Mouse (Mus musculus) ovary, postnatal 10 days (tissue): ENCODE results near the gene Tango6.

Source experiments
- DNase-seq: peaks from one replicate; pipeline ENCODE4 v3.0.0; 2022; ENCODE audit warnings: low spot score

Gene Tango6

GRCm38 (mm10) chr8:106682971-106683668 is at the start of gene Tango6:
Gene Tango6, plus strand, starts transcription at chr8:106683068.
- peak; percentile 88 for DNase-seq

GRCm38 (mm10) chr8:106633361-106634158 is 49.3 kb upstream of the Tango6 start:
- no peak for DNase-seq

- no peak for DNase-seq
Measured at GRCm38 (mm10) chr8:106635284-106635683, 47.6 kb upstream of the Tango6 start.

GRCm38 (mm10) chr8:106637446-106637845 is 45.4 kb upstream of the Tango6 start:
- no peak for DNase-seq

- DNase-seq, result no peak
Measured at GRCm38 (mm10) chr8:106638768-106639295, 44.0 kb upstream of the Tango6 start.

DNA sequence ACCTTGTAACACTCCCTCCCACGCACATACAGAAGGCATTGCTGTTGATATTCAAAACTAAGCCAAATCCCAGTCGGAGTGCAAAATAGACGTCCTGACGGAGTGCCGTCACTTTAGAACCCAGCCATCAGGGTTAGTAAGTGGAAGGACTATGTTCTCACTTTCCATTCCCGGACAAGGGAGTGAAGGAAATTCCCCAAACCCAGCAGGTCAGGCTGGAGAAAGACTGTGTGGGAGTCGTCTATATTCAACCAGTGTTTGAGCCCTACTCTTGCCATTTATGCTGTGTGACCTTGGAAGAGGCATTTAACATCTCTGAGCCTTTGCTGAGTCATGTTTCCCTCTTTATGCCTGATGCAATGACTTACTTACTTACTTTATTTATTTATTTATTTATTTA is 42.7 kb upstream of the Tango6 start:
- DNase-seq, result no peak

GRCm38 (mm10) chr8:106640921-106641320 is 41.9 kb upstream of the Tango6 start:
- no peak for DNase-seq

DNA sequence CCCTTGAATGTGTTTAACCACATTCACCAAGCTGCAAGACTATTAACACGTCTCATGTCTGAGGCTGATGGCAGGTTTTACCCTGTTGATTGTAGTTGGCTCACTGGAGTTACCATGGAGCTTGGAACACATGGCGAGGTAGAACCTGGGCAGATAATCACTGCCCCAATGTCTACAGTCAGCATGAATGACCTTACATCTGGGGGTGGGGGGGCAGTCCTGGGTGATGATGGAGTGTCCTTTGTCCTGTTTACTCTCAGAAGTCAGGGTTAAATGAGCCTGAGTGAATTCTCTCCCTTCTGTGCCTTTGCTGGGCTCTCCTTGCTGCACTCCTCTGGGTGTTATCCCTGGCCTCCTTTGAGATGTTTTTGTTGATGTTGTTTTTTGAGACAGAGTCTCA is 40.7 kb upstream of the Tango6 start:
- no peak for DNase-seq

- DNase-seq, result no peak
Measured at GRCm38 (mm10) chr8:106643100-106643499, 39.8 kb upstream of the Tango6 start.

GRCm38 (mm10) chr8:106644957-106645356 is 37.9 kb upstream of the Tango6 start:
- no peak for DNase-seq

- no peak for DNase-seq
Measured at GRCm38 (mm10) chr8:106646153-106646552, 36.7 kb upstream of the Tango6 start.

DNA sequence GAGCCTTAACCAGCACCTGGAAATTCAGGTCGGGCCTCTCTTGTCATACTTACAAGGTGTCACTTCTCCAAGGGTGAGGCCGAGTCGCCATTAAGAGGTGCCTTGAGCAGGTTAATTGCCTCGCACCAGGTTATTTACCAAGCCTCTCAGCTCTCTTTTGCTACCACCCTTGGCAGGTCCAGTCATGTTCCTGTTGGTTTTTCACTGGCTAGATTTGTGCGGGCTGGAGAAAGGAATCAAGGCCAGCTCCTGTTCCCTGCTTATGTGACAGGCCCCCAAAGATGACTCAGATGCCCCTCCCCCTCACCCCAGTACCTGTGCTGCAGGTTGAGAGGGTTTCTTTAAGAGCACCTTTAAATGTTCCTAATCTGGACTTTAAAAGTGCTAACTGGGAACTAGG is 36.1 kb upstream of the Tango6 start:
- no peak for DNase-seq

GRCm38 (mm10) chr8:106647387-106647786 is 35.5 kb upstream of the Tango6 start:
- peak; percentile 56 for DNase-seq

- DNase-seq, result no peak
Measured at GRCm38 (mm10) chr8:106648421-106648820, 34.4 kb upstream of the Tango6 start.

GRCm38 (mm10) chr8:106651994-106652393 is 30.9 kb upstream of the Tango6 start:
- no peak for DNase-seq

DNA sequence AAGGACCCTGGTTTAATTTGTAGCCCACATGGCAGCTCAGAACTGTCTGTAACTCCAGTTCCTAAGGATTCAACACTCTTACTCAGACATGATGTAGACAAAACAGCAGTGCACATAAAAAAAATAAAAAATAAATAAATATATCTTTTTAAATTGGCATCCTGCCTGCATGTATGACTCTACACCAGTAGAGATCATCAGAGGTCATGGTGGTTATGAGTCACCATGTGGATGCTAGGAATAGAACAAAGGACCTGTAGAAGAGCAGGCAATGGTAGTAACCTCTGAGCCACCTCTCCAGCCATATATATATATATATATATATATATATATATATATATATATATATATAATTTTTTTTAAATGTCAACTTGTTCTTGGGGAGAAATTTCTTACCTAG is 26.8 kb upstream of the Tango6 start:
- DNase-seq, result no peak

- DNase-seq, result no peak
Measured at GRCm38 (mm10) chr8:106672786-106673185, 10.1 kb upstream of the Tango6 start.

DNA sequence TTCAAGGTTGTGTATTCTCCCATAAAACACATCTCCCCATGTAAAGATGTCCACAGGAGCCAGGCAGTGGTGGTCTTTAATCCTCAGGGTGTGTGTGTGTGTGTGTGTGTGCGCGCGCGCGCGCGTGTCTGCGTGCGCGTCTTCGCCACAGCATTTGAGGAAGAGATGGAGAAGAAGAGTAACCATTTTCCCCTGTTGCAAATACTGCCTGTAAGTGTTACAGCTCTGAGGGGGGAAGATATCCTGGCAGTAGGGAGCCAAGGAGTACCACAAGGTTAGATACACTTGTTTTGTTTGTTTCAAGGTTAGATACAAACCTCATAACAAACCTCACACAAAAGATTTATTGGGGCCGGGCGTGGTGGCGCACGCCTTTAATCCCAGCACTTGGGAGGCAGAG is 8.6 kb upstream of the Tango6 start:
- DNase-seq, result no peak

DNA sequence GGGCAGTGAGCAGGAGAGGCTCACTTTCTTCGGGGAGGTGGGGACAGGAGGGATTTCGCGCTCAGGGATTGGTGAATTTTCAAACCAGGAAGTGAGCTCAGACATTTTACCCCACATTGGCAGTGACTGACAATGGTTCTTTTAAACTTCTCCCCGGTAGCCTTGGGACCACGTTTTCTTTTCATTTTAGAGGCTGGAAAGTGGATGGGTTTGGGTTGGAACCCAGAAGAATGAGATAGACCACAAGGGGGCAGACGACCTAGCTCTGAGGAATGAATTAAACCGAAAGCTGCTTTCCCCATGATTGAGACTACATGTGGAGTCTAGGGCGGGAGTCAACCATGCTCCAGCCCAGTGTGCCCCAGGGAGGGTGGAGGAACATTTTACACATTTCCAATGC is 8.0 kb upstream of the Tango6 start:
- no peak for DNase-seq

GRCm38 (mm10) chr8:106684387-106684786 is 1.5 kb downstream of the Tango6 start:
- no peak for DNase-seq

DNA sequence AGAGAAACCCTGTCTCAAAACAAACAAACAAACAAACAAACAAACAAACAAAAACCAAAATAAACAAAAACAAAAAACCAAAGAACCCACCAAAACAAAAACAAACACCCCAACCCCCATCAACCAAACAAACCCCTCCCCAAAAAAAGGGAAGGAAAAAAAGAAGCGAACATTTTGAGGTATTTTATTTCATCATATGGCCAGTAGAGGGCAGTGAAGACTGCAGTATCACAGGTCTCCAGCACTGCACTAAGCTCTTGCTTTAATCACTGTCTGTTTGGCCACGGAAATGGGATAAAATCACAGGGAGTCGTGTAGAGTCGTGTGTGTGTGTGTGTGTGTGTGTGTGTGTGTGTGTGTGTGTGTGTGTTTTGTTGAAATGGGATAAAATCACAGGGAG is 4.6 kb downstream of the Tango6 start:
- DNase-seq, result no peak

GRCm38 (mm10) chr8:106697748-106698248 is 14.9 kb downstream of the Tango6 start:
- DNase-seq, result no peak

DNA sequence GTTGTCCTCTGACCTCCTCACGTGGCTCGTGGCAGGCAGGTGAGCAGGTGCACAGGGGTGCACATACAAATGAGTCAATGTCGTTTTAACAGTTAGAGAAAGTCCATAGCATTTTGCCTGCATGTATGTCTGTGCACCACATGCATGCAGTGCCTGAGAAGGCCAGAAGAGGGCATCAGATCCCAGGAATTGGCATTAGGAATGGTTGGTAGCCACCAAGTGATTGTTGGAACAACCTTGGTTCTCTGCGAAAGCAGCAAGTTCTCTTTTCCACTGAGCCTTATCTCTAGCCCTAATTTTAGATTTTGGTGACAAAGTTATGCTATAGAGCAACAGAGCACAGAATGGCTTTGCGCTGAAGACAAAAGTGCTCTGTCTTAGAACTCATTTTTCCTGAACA is 16.7 kb downstream of the Tango6 start:
- peak; percentile 49 for DNase-seq
